Mouse (Mus musculus) spleen, postnatal 10 days (tissue): ENCODE measurements around the gene 1110008L16Rik.
A peak's percentile ranks its signal among the peaks of the same experiment; 100 is the strongest.
"Not testable (repeated sequence)": the region's sequence is repeated elsewhere in the genome, so short reads cannot be mapped to it uniquely, and the experiment has no call there.

ENCODE experiments used
- DNase-seq, 2 experiments: peaks; one replicate each; pipeline ENCODE4 v3.0.0; 2021 to 2022; ENCODE audit warnings: low spot score in 2 of 2

The 1110008L16Rik gene

GRCm38 (mm10) chr12:55299336-55299735, at the start of gene 1110008L16Rik:
1110008L16Rik (plus strand) TSS chr12:55299577.
- no peak for DNase-seq

DNA sequence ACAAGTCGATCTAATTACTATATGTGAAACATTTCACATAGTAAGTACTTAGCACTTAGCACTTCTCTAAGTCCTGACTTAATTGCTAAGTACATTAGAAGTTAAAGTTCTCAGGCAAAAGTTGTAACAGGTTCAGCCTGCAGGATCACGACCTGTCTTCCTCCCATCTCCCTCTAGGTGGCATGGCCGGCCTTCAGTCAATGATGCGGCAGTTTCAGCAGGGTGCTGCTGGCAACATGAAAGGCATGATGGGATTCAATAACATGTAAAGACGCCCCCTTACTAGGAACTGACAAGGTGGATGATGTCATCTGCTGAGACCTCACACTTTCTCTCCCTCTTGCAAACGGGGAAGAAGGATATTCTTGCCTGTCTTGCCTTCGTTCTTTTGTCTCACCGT, 37.4 kb upstream of the 1110008L16Rik start:
- not testable (repeated sequence) for DNase-seq

GRCm38 (mm10) chr12:55263385-55263784, 36.0 kb upstream of the 1110008L16Rik start:
- not testable (repeated sequence) for DNase-seq

- DNase-seq: no peak
These were observed 27.1 kb upstream of the 1110008L16Rik start for GRCm38 (mm10) chr12:55272243-55272642.

- not testable (repeated sequence) for DNase-seq
These were observed 21.8 kb upstream of the 1110008L16Rik start for GRCm38 (mm10) chr12:55277583-55277982.

DNA sequence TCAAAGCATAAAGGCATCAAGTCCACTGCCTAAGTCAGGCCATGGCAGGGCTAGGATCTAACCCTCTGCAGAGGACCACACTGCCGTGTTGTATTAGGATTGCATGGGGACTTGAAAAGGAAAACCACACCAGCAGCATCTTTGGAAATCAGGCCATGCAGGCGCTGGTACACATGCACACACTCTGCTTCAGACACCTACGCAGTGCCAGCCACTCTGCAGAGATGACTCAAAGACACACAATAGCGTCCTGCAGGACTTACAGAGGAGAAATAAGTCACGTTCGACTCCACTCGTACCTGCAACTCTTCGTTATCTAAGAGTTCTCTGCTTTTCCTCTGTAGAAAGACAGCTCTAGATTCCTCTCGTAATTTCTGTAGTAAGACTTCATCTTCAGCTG, 1.3 kb upstream of the 1110008L16Rik start:
- no peak for DNase-seq

DNA sequence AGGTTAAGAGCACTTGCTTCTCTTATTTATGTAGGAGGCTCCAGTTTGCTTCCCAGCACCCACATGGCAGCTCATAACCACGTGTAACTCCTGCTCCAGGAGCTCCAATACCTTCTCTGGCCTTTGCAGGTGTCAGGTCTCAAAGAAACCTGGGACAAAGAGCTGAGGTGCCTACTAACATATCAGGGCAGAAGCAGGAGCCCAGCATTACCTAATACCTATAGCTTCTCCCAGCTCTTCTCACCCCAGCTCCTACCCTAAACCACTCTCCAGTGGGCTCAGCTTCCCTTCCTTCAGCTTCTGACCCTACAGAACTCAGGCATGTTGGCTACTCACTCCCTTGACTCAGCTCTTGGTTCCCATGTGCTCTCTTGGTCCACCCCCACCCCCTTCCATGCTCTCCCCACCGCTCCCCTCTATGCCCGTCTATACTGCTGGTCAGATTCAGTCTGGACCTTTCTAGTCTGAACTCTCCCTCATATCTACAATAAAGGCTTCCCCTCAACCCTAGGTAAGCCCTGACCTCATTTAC, 1.5 kb downstream of the 1110008L16Rik start:
- DNase-seq: no peak

DNA sequence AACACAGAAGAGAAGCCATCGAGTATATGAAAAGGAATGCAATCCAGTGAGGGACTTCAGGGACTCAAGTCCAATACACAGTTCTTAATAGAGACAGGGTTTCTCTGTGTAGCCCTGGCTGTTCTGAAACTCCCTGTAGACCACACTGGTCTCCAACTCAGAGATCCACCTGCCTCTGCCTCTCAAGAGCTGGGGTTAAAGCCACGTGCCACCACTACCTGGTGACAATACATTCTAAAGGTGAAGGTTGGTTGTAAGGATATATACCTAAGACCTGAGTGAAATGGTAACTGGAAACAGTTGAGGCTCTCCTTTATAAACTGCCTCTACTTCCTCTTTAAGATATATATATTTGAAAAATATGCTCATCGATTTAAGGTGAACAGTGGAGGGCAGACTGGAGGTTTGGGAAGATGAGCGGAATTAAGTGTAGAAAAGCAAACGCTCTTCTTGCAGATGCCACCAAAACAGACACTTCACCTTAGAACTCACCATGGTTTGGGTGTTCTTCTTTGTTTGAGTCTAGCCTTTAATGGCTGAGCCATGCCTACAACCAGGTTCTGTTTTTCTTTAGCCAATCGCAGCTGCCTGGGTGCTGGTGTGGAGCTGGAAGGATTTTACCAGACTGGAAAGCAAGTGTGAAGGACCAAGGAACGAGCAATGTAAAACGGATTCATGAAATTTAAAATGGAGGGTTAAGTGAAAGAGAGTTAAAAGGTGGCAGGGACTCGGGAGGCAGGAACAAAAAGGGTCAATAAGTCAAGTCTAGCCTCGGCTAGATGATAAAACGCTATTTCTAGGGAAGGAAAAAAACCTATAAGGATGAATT, 2.3 kb downstream of the 1110008L16Rik start:
- peak; percentile 32 to 48 for DNase-seq

GRCm38 (mm10) chr12:55302485-55303441, 3.4 kb downstream of the 1110008L16Rik start, which contains the start of gene Ppp2r3c:
Ppp2r3c (minus strand) TSS chr12:55302998.
- peak; percentile 86 to 91 for DNase-seq

GRCm38 (mm10) chr12:55306371-55306770, 7.0 kb downstream of the 1110008L16Rik start:
- no peak for DNase-seq

DNA sequence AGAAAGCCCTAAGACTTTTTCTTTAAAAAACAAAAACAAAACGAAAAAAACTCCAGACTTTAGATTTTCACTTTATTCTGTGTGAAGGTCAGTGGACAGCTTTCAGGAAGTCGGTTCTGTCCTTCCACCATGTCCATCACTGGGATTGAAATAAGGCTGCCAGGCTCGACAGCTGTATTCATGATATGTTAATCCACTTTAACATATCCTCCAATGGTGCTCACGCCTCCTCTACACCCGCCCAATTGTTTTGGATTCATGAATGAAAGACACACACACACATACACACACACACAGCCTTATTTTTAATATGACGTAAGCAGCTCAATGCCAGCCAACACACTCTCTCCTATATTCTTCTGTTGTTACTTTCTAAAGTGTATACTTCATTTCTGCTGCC, 8.2 kb downstream of the 1110008L16Rik start:
- DNase-seq: no peak

DNA sequence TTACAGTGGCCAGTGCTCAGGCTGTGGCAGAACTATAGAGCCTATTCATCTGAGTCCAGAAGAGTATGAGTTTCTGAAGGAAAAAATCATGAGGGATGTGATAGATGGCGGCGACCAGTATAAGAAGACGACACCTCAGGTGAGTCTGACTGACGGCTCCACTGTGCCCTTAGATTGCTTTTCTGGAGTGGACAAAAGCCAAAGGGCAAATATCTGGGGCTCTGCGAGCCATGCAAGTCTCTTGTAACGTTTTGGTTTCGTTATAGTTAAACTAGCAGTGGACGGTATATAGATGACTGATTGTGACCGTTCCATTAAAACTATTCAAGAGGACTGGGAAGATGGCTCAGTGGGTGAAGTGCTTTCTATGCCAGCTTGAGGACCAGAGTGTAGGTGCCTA, 9.4 kb downstream of the 1110008L16Rik start:
- no peak for DNase-seq

DNA sequence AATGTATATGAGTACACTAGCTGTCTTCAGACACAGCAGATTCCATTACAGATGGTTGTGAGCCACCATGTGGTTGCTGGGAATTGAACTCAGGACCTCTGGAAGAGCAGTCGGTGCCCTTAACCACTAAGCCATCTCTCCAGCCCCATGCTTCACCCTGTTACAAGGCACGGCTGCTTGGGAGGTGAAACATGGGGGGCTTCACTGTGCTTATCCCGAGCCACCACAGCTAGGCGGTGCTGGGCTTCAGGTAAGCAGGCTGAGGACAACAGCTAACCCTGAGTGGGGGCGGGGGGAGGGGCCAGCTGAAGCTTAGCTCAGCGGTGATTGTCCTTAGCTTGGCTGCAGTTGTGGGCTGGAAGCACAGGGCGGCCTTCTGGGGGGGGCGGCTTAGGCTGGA, 10.1 kb downstream of the 1110008L16Rik start:
- no peak for DNase-seq

DNA sequence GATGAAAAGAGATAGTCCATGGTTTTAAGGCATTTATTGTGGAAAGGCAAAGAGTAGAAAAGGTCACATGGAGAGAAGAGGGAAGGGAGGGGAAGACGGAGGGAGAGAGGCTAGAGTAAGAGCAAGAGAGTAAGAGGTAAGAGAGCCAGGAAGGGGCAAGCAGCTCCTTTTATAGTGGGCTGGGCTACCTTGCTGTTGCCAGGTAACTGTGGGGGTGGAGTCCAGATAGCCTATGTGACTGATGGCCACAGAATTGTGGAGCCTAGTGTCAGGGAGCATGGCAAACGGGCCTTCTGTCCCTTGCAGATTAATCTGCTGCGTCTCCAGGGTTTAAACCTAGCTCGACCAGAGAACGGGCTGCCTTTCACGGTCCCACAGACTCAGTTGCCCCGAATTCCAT, 12.5 kb downstream of the 1110008L16Rik start:
- no peak for DNase-seq

DNA sequence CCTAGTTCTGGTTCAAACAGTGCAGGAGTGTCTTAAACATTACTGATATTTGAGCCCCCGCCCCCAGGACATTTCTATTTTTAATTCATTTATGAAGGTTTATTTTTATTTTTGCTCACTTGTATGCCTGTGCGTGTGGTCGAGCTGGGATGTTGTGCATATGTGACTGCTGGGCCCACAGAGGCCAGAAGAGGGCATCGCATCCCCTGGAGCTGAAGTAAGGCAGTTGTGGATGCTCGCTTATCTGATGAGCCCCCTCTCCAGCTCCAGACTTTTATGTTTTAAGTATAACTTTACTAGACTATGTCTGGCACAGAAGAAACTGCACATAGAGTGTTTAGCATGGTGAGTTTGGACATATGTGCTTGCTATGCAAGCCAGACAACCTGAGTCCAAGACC, 14.5 kb downstream of the 1110008L16Rik start:
- DNase-seq: peak in 1 of 2 experiments; percentile 19

- peak; percentile 60 to 80 for DNase-seq
These were observed 15.8 kb downstream of the 1110008L16Rik start for GRCm38 (mm10) chr12:55315192-55315591.

DNA sequence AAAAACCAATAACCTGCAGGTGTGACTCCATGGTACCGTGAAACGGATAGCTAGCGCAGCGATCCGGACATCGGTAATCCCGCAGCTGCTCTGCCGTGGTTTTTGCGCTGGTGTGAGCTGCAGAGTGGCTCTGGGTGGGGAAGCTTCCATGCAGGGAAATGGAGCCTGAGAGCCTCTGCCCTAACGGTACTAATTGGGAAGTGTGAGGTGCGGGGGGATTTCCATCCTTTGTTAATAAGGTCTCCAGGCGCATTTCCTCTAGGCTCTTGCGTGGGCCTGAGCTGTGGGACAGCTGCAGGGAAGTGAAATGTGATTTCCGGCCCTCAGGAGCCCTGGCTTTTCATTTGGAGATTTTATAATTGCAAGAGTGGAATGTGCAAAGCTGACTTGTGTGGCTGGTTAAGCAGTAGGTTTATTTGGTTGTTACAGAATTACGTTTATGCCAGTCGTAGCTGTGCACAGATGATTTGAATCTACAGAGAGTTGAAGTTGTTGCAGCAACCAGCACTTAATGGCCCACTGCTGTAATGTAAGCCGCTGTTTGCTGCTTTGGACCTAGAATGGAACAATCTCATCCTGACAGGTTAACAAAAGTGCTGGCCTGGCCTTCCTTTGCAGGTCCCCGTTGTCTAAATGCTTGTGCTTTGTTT, 22.4 kb downstream of the 1110008L16Rik start:
- DNase-seq: no peak

DNA sequence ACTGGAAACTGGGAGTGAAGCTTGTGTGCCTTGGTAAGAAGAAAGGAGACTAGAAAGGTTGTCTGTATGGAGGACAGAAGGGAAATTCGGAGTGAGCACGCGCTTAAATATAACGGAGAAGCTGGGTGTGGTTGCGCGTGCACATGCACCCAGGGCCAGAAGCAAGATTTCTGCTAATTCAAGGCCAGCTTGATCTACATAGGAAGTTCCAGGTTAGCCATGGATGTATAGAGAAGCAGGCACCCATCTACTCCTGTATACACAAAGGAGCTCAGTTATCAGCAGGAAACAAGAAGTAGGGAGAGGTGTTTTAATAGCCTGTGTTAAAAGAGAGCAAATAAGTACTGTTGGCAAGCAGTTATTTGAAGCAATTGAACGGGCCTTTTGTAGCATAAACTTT, 26.3 kb downstream of the 1110008L16Rik start:
- no peak for DNase-seq

GRCm38 (mm10) chr12:55328784-55329183, 29.4 kb downstream of the 1110008L16Rik start:
- no peak for DNase-seq

DNA sequence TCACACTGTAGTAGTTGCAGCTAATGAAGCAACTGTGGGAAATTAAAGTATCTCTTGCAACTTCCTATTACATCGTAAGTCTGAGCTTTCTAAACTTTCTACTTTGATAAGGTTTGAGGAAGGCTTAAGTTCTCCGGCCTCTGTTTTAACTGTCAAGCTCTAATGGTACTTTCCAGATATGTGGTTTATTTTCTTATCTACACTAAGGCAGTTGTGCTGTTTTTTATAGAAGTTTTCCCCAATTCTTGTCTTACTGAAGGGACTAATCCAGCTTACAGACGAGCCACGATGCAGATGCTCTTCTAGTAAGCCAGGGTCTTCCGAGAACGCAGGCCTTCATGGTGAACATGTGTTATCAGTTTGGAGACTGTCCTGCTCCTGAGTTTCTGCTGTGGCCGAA, 30.0 kb downstream of the 1110008L16Rik start:
- DNase-seq: no peak

GRCm38 (mm10) chr12:55333662-55334061, 34.3 kb downstream of the 1110008L16Rik start:
- DNase-seq: no peak

GRCm38 (mm10) chr12:55338490-55338889, 39.1 kb downstream of the 1110008L16Rik start:
- DNase-seq: not testable (repeated sequence)
